Mouse (Mus musculus) monocyte, adult 59 days (primary cell): Measurements from ENCODE around the gene Heg1. TPM values are rescaled to one million over a fixed set of nuclear protein-coding genes. Genes with fewer than 3 reads are reported as not detected.

Experiments used
- total RNA-seq, 2 experiments: library from RNA; stranded (reverse); gene quantifications; one replicate each; pipeline ENCODE4 v1.2.4; 2023

The Heg1 gene
- 100 to 1,000 TPM in 1 of 2 experiments, 10 to 100 TPM in 1; 97.8 to 112 TPM for total RNA-seq

GRCm38 (mm10) chr16:33684162-33684702, at the start of gene Heg1:
Gene Heg1 (plus strand): TSS chr16:33684370.

GRCm38 (mm10) chr16:33793846-33794791, 109.9 kb downstream of the Heg1 start, which contains the start of gene Muc13:
Gene Muc13 (plus strand): TSS chr16:33794037.

Other genes with a start within 250 kb of the Heg1 start
- gene Slc12a8, start 167.0 kb upstream of the Heg1 start, total RNA-seq: under 1 TPM in 1 of 2 experiments, not detected in 1; 0.31 TPM
- under 1 TPM in 1 of 2 experiments, not detected in 1; 0.24 TPM for gene Muc13, start 109.7 kb downstream of the Heg1 start, total RNA-seq
- 100 to 1,000 TPM; 121 to 122 TPM for gene Itgb5, start 145.3 kb downstream of the Heg1 start, total RNA-seq